Mouse (Mus musculus) lung, embryonic 14.5 days (tissue): Measurements from ENCODE around the gene Slc4a10. TPM values are rescaled to one million over a fixed set of nuclear protein-coding genes. Genes with fewer than 3 reads are reported as not detected.

Experiments used
- ATAC-seq: fragments of 200-750 bp; cut with Nextera tagmentation; 2 replicates; pipeline ENCODE4 v1.8.0; 2017; ENCODE audit warnings: mild to moderate bottlenecking, moderate TSS enrichment, moderate library complexity; ENCODE audit not compliant: insufficient read depth
- DNase-seq: peaks from one replicate; pipeline ENCODE4 v3.0.0-alpha.2; 2015
- H3K27ac ChIP-seq: fragments of 300-500 bp; sonication (generic); 2 replicates; pipeline ENCODE4 v1.5.1; 2014; ENCODE audit warnings: low read depth, mild to moderate bottlenecking, moderate library complexity
- H3K27me3 ChIP-seq: fragments of 300-500 bp; sonication (generic); 2 replicates; pipeline ENCODE4 v1.6.1; 2014; ENCODE audit warnings: low read length, control low read depth; ENCODE audit not compliant: insufficient read depth
- H3K36me3 ChIP-seq: fragments of 300-500 bp; sonication (generic); 2 replicates; pipeline ENCODE4 v1.6.1; 2014; ENCODE audit warnings: control low read depth; ENCODE audit not compliant: insufficient read depth
- H3K4me1 ChIP-seq: fragments of 300-500 bp; sonication (generic); 2 replicates; pipeline ENCODE4 v1.6.1; 2014; ENCODE audit warnings: antibody characterized with exemption, control low read depth; ENCODE audit not compliant: insufficient read depth
- H3K4me2 ChIP-seq: fragments of 300-500 bp; sonication (generic); 2 replicates; pipeline ENCODE4 v1.6.1; 2014; ENCODE audit warnings: mild to moderate bottlenecking
- H3K4me3 ChIP-seq: fragments of 300-500 bp; sonication (generic); 2 replicates; pipeline ENCODE4 v1.5.1; 2014; ENCODE audit warnings: low read depth, low read length
- H3K9ac ChIP-seq: fragments of 300-500 bp; sonication (generic); 2 replicates; pipeline ENCODE4 v1.6.1; 2014
- H3K9me3 ChIP-seq: fragments of 300-500 bp; sonication (generic); 2 replicates; pipeline ENCODE4 v1.6.1; 2016; ENCODE audit warnings: low read depth, low read length, control low read depth
- CTCF ChIP-seq: IDR thresholded peaks from 2 replicates; pipeline ENCODE4 v1.5.1; 2016; ENCODE audit warnings: antibody characterized with exemption, low read depth
- WGBS: fragments of 180-500 bp; shearing (Covaris S2); extraction: QIAGEN DNeasy Blood & Tissue Kit; methylation state at CpG from one replicate; pipeline ENCODE4 v1.1.7; 2014; 5-methylcytosine and 5-hydroxymethylcytosine counted together
- polyA plus RNA-seq: library from polyadenylated mRNA; unstranded; fragments of >200 nt; fragmentation: Nextera tagmentation; extraction: Ambion mirVana; gene quantifications from 2 replicates; pipeline ENCODE4 v1.2.1, GENCODE M21; 2014

The Slc4a10 gene
- polyA plus RNA-seq, 1 experiment from 2014 or later: 0.16 TPM

DNA sequence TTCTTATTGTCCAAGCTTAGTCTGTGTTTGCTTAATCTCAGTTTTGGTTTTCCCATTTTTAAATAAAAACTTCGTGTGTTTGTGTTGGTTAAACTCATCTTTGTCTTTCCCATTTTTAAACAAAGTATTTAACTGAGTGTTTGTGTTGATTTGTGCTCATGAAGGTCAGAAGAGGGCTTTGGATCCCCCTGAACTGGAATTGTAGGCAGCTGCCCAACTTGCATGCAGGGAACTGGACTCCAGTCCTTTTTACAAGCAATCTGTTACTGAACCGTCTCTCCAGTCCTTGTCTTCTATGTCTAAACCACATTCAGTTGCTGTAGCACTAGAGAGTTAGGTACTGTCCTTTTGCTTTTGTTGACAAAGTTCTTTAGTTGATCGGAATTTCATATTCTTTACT, 41.3 kb downstream of the Slc4a10 start:
- Histone ChIP-seq H3K27me3 (no peaks in the 10 kb centered on the region), H3K27ac (no peak overlapping the region), H3K4me1 (no peaks in the 10 kb centered on the region), H3K36me3 (no peaks in the 10 kb centered on the region), H3K9ac (no peak overlapping the region), H3K4me3 (no peak overlapping the region), H3K9me3 (no peaks in the 10 kb centered on the region), H3K4me2 (no peak overlapping the region)
- 40% methylated on average over 3 of the region's 3 CpGs for WGBS
- DNase-seq: peak; percentile 74
- ATAC-seq: peak; percentile 70
- no peak for TF ChIP-seq CTCF

DNA sequence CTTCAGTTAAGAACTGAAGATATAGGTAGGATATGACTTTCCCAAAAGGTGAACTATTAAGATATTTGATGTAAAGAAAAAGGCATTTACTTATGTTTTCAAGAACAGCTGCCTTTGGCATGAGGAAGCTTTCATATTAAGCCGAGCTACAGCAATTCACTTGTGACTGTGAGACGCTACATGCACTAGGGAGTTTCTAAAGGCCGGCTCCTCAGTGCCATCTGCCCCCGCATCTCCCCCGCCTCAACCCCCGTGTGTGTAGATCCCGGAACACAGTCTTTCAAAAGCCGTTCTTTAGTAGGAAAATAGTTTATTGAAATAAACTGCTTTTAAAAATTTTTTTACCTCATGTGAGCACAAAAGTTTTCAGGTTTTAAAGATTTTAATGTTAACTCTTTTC, 42.5 kb downstream of the Slc4a10 start:
- no peak overlapping the region for H3K4me2 ChIP-seq
- TF ChIP-seq CTCF: no peak
- no peak overlapping the region for H3K27ac ChIP-seq

DNA sequence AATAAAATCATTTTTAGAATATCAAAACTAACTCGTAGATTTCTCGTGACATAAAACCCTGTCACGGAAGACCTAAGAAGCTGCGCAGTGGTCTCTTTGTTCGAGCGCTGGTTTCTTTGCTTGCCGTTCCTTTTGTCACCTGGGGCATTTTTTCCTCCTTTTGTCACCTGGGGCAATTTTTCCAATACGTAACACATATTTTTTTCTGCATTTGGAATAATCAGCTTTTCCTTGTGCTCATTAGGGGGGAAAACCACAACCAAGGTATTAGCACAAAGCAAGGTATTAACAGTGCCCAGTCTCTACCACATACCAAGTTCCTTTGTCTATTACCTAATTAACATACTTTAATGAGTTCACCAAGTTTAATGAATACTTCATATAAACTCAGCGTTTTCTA, 42.9 kb downstream of the Slc4a10 start:
- ATAC-seq (no peak), DNase-seq (no peak)
- H3K4me2 ChIP-seq: no peak overlapping the region
- no peaks in the 10 kb centered on the region for H3K4me1 ChIP-seq
- no peak overlapping the region for H3K27ac ChIP-seq
- no peak overlapping the region for H3K4me3 ChIP-seq
- no peaks in the 10 kb centered on the region for H3K36me3 ChIP-seq
- WGBS: 83% methylated on average over 9 of the region's 9 CpGs
- TF ChIP-seq CTCF: no peak
- no peaks in the 10 kb centered on the region for H3K27me3 ChIP-seq
- H3K9me3 ChIP-seq: no peaks in the 10 kb centered on the region
- no peak overlapping the region for H3K9ac ChIP-seq

More for the DNA sequence above, 42.5 kb downstream of the Slc4a10 start:
- Histone ChIP-seq H3K36me3 (no peaks in the 10 kb centered on the region), H3K9ac (no peak overlapping the region), H3K4me3 (no peak overlapping the region), H3K4me1 (no peaks in the 10 kb centered on the region), H3K27me3 (no peaks in the 10 kb centered on the region), H3K9me3 (no peaks in the 10 kb centered on the region)
- WGBS: 77% methylated on average over 8 of the region's 8 CpGs
- ATAC-seq (no peak), DNase-seq (no peak)

DNA sequence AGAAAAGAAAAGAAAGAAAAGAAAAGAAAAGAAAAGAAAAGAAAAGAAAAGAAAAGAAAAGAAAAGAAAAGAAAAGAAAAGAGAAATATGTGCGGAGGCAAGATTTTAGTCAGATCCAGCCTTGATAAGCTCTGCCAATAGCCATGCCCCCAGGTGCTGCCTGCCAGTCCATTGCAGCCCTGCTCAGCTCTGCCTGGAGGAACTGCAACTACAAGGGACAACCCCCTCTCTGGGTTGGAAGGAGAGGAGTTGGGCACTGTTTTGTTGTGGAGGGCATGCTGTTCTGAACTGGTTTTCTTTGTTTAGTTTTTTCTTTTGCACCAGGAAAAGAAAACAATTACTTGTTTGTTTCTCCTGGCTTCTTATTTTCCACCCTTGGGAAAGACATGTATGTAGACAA, 54.3 kb downstream of the Slc4a10 start:
- 79% methylated on average over 1 of the region's 1 CpGs for WGBS
- Histone ChIP-seq H3K27me3 (no peaks in the 10 kb centered on the region), H3K9me3 (no peaks in the 10 kb centered on the region), H3K27ac (no peak overlapping the region), H3K36me3 (no peaks in the 10 kb centered on the region), H3K9ac (no peak overlapping the region), H3K4me3 (no peak overlapping the region), H3K4me2 (no peak overlapping the region), H3K4me1 (no peaks in the 10 kb centered on the region)
- TF ChIP-seq CTCF: no peak
- ATAC-seq (no peak), DNase-seq (no peak)

DNA sequence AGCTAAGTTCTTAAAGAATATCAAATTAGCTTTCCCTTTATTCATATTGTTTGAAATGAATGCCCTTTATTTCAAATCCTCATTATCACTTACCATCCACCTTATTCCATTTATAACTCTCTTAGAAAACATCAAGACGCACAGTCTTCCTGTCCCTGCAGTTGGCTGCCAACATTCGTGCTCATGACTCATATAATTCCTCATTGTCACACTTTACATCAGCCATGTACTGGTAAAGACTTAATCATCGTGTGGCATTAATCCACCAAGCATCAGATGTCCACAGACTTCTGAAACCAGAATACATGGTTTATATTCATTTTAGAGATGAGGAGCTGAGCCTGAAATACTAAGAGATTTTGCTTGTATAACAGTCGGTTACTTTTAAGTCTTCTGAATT, 69.1 kb downstream of the Slc4a10 start:
- Histone ChIP-seq H3K4me3 (no peak overlapping the region), H3K9ac (no peak overlapping the region), H3K27me3 (no peaks in the 10 kb centered on the region), H3K27ac (no peak overlapping the region), H3K4me1 (no peaks in the 10 kb centered on the region), H3K9me3 (no peaks in the 10 kb centered on the region), H3K36me3 (no peaks in the 10 kb centered on the region), H3K4me2 (no peak overlapping the region)
- DNase-seq: no peak
- 82% methylated on average over 4 of the region's 4 CpGs for WGBS
- TF ChIP-seq CTCF: no peak
- no peak for ATAC-seq

DNA sequence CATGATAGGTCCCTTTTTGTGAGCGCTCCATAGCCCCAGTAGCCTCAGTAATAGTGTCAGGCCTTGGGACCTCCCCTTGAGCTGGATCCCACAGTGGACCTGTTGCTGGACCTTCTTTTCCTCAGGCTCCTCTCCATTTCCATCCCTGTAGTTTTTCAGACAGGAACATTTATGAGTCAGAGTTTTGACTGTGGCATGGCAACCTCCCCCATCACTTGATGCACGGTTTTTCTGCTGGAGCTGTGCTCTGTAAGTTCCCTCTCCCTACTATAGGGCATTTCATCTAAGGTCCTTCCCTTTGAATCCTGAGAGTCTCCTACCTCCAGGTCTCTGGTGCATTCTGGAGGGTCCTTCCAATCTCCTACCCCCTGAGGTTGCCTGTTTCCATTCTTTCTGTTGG, 83.7 kb downstream of the Slc4a10 start:
- WGBS: 81% methylated on average over 2 of the region's 2 CpGs
- no peak for ATAC-seq

DNA sequence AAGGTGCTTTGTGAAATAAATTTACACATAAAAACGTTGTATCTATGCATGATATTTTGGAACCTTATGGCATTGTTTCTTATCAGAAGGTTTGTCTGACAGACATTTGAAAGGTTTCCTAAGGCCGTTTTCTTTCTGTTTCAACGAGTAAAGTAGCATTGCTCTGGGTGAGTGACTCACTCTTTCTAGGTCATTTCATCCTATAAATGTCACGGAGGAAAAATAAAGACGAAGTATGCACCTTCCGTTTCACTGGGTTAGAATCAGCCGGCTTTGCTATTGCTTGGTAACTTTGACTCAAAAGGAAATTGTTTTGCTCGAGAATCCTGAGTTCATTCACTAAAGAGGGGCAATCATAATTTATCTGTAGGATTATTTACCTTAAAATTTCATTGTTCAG, 88.6 kb downstream of the Slc4a10 start:
- Histone ChIP-seq H3K9ac (no peak overlapping the region), H3K4me1 (no peaks in the 10 kb centered on the region), H3K4me2 (no peak overlapping the region), H3K27me3 (no peaks in the 10 kb centered on the region), H3K4me3 (no peak overlapping the region), H3K9me3 (no peaks in the 10 kb centered on the region), H3K36me3 (no peaks in the 10 kb centered on the region), H3K27ac (no peak overlapping the region)
- ATAC-seq (no peak), DNase-seq (no peak)
- no peak for TF ChIP-seq CTCF
- WGBS: 67% methylated on average over 8 of the region's 8 CpGs

More for the DNA sequence above, 83.7 kb downstream of the Slc4a10 start:
- Histone ChIP-seq H3K36me3 (no peaks in the 10 kb centered on the region), H3K4me3 (no peak overlapping the region), H3K27ac (no peak overlapping the region), H3K27me3 (no peaks in the 10 kb centered on the region), H3K9ac (no peak overlapping the region), H3K4me1 (no peaks in the 10 kb centered on the region), H3K9me3 (no peaks in the 10 kb centered on the region), H3K4me2 (no peak overlapping the region)
- no peak for TF ChIP-seq CTCF
- DNase-seq: no peak

DNA sequence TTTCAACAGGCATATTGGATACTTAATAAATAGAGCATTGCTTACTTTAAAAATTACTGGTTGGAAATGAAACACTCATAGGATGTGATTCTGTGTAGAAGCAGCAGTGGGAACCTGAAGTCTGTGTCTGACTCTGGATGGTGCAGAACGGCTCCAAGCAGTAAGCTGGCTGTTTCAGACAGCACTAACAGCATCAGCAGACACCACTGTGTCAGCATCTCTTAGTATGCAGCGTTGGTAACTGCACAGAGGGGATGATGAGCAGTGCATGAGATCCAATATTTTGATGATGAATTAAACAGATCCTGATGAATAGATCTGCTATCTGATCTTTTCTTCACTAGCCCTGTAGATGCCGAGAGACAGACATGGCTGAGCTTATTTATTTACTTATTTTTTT, 101.4 kb downstream of the Slc4a10 start:
- no peak overlapping the region for H3K4me2 ChIP-seq
- H3K36me3 ChIP-seq: no peaks in the 10 kb centered on the region
- DNase-seq (no peak), ATAC-seq (no peak)
- no peak overlapping the region for H3K4me3 ChIP-seq
- no peak overlapping the region for H3K9ac ChIP-seq
- H3K27ac ChIP-seq: no peak overlapping the region
- H3K27me3 ChIP-seq: no peaks in the 10 kb centered on the region
- no peak for TF ChIP-seq CTCF
- 46% methylated on average over 3 of the region's 3 CpGs for WGBS
- H3K4me1 ChIP-seq: no peaks in the 10 kb centered on the region
- no peaks in the 10 kb centered on the region for H3K9me3 ChIP-seq
